Mouse (Mus musculus) CH12.LX (cell line): Measurements from ENCODE around the gene Itsn1.
A peak's percentile ranks its signal among the peaks of the same experiment; 100 is the strongest.

Source experiments
- CHD2 ChIP-seq: IDR thresholded peaks from 2 replicates; pipeline ENCODE4 v1.6.1; 2011; ENCODE audit warnings: low read length, improper control_type of control experiment
- CTCF ChIP-seq, 2 experiments: IDR thresholded peaks in 1 of 2; conservative IDR thresholded peaks in 1 of 2; 2 replicates each; pipeline ENCODE4 v1.5.1; 2011 to 2012; ENCODE audit warnings: low read depth in 2 of 2, low read length in 2 of 2, improper control_type of control experiment in 1 of 2, inconsistent platforms in 1 of 2, mild to moderate bottlenecking in 1 of 2, moderate library complexity in 1 of 2
- HCFC1 ChIP-seq: IDR thresholded peaks from 2 replicates; pipeline ENCODE4 v1.6.1; 2012; ENCODE audit warnings: low read depth, mild to moderate bottlenecking, inconsistent platforms, low read length, improper control_type of control experiment
- JUND ChIP-seq: conservative IDR thresholded peaks from 2 replicates; pipeline ENCODE4 v1.6.1; 2011; ENCODE audit warnings: low read depth, low read length, improper control_type of control experiment
- KAT2A ChIP-seq: IDR thresholded peaks from 2 replicates; pipeline ENCODE4 v1.6.1; 2012; ENCODE audit warnings: low read length, improper control_type of control experiment, inconsistent platforms; ENCODE audit not compliant: insufficient replicate concordance
- MAFK ChIP-seq: IDR thresholded peaks from 2 replicates; pipeline ENCODE4 v1.6.1; 2011; ENCODE audit warnings: low read length, improper control_type of control experiment; ENCODE audit not compliant: insufficient replicate concordance
- POLR2A ChIP-seq: IDR thresholded peaks from 2 replicates; pipeline ENCODE4 v1.6.1; 2011; ENCODE audit warnings: low read depth, mild to moderate bottlenecking, improper control_type of control experiment, low read length
- RAD21 ChIP-seq: IDR thresholded peaks from 2 replicates; pipeline ENCODE4 v1.6.1; 2011; ENCODE audit warnings: low read depth, mild to moderate bottlenecking, low read length, improper control_type of control experiment, moderate library complexity
- SIN3A ChIP-seq: IDR thresholded peaks from 2 replicates; pipeline ENCODE4 v1.6.1; 2012; ENCODE audit warnings: low read length, improper control_type of control experiment, inconsistent platforms
- ZNF384 ChIP-seq: IDR thresholded peaks from 2 replicates; pipeline ENCODE4 v1.6.1; 2012; ENCODE audit warnings: low read depth, low read length, improper control_type of control experiment, inconsistent platforms

- TF ChIP-seq HCFC1 (peak; percentile 30), ZNF384 (no peak), CTCF (conservative IDR thresholded peaks at IDR 0.05 in 1 of 2, IDR thresholded peaks at IDR 0.05 in 1 of 2; ENCODE audit: low read depth in 2 of 2, low read length in 2 of 2) (no peak), POLR2A (no peak), SIN3A (peak; percentile 34; the same call in 1 of the 2 replicates), MAFK (no peak), KAT2A (no peak), RAD21 (no peak), JUND (peak; percentile 88), CHD2 (no peak)
Observed at GRCm38 (mm10) chr16:91968725-91969124, 239.6 kb downstream of the Itsn1 start.
